Mouse (Mus musculus) bone marrow macrophage, adult 2 months (primary cell): ENCODE measurements around the gene Ssbp2.

Source experiments
- CTCF ChIP-seq: IDR thresholded peaks from 2 replicates; pipeline ENCODE4 v1.5.1; 2012; ENCODE audit warnings: low read depth, mild to moderate bottlenecking, low read length, moderate library complexity
- POLR2A ChIP-seq: IDR thresholded peaks from 2 replicates; pipeline ENCODE4 v1.6.1; 2012; ENCODE audit warnings: mild to moderate bottlenecking, low read depth, low read length, borderline replicate concordance

- no peak for TF ChIP-seq CTCF
- no peak for TF ChIP-seq POLR2A
Observed at GRCm38 (mm10) chr13:91640219-91640618, 180.1 kb downstream of the Ssbp2 start.
